Mouse (Mus musculus) embryonic fibroblast, embryonic 13.5 days (primary cell): ENCODE measurements at regions not wholly inside any gene's neighbourhood (a gene's known extent, or its start where the extent isn't known, plus 50 kb on each side); places are given as distances from the start of the nearest gene placed in this dataset.

Experiments used
- H3K27ac ChIP-seq: 2 replicates; pipeline ENCODE4 v1.5.1; 2012; ENCODE audit warnings: low read length, control low read depth, inconsistent platforms; ENCODE audit not compliant: insufficient read depth
- H3K4me1 ChIP-seq: 2 replicates; pipeline ENCODE4 v1.6.1; 2011; ENCODE audit warnings: low read length; ENCODE audit not compliant: control insufficient read depth, insufficient read depth
- H3K4me3 ChIP-seq: 2 replicates; pipeline ENCODE4 v1.5.1; 2011; ENCODE audit warnings: mild to moderate bottlenecking, control low read depth, low read length; ENCODE audit not compliant: insufficient read depth
- CTCF ChIP-seq: IDR thresholded peaks from 2 replicates; pipeline ENCODE4 v1.5.1; 2011; ENCODE audit warnings: mild to moderate bottlenecking, control low read depth, low read length, moderate library complexity, borderline replicate concordance; ENCODE audit not compliant: insufficient read depth
- POLR2A ChIP-seq: IDR thresholded peaks from 2 replicates; pipeline ENCODE4 v1.6.1; 2011; ENCODE audit warnings: low read depth, mild to moderate bottlenecking, control low read depth, low read length, moderate library complexity

GRCm38 (mm10) chr4:152650198-152650597, 172.5 kb upstream of the Kcnab2 start:
- H3K27ac ChIP-seq = no peak overlapping the region
- H3K4me1 ChIP-seq = no peaks in the 10 kb centered on the region
- TF ChIP-seq CTCF (no peak), POLR2A (no peak)
- no peak overlapping the region for H3K4me3 ChIP-seq

GRCm38 (mm10) chr4:152647620-152648019, 169.9 kb upstream of the Kcnab2 start:
- no peak overlapping the region for H3K27ac ChIP-seq
- TF ChIP-seq POLR2A = no peak
- no peak for TF ChIP-seq CTCF
- no peaks in the 10 kb centered on the region for H3K4me1 ChIP-seq
- no peak overlapping the region for H3K4me3 ChIP-seq

DNA sequence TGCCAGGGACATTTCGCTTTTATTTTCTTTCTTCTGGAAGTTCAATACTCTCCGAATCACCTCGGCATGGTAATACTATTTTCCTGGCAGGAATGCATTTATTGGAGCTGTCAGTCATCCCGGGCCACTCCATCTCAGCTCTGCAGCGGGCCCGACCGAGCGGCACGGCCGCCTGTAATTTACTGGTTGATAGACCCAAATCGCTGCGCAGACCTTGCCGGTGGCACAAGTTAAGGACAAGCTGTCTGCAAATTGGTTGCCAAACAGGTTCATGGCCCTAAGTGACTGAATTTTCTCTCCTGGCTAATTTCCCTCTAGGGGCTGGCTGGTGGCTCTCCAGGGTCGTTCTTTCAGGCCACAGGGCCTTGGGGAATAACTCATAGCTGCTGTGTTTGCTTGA, 169.4 kb upstream of the Kcnab2 start:
- Histone ChIP-seq H3K27ac (no peak overlapping the region), H3K4me1 (no peaks in the 10 kb centered on the region), H3K4me3 (no peak overlapping the region)
- TF ChIP-seq POLR2A (no peak), CTCF (no peak)

DNA sequence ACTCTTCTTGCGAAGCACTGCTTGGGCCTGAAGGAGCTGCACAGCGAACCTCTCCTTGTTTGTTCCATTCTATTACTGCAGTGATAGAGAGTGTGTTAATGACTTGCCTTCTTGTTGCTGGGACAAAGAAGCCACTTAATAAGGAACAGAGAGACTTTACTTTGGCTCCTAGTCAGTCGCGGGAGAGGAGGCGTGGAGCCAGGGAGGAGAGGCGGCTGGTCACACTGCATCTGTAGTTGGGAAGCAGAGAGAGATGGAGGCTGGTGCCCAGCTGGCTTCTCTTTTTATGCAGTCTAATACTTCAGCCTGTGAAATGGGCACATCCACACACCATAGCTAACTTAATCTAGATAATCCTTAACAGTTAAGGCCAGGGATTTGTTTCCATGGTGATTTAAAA, 159.4 kb upstream of the Kcnab2 start:
- no peaks in the 10 kb centered on the region for H3K4me1 ChIP-seq
- no peak overlapping the region for H3K27ac ChIP-seq
- no peak overlapping the region for H3K4me3 ChIP-seq
- TF ChIP-seq POLR2A = no peak

DNA sequence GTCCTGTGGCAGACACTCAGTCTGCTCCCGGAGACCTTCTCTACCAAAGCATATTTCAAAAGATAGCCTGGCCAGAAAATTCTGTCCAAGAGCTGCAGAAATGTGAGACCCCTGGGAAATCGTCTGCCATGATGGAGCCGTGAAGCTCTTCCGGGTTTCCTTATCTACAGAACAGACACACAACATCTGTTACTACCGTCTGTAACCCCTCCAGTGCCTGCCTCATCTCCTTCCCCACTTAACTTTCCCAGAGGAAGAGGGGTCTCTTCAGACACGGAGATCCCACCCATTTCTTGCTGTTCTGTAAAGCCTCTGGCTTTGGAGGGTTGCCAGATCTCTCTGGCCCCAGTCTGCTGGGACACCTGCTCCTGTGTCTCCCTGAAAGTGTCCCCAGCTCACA, 156.2 kb upstream of the Kcnab2 start:
- no peaks in the 10 kb centered on the region for H3K4me1 ChIP-seq
- TF ChIP-seq CTCF = no peak
- no peak for TF ChIP-seq POLR2A
- H3K27ac ChIP-seq = no peak overlapping the region
- no peak overlapping the region for H3K4me3 ChIP-seq

DNA sequence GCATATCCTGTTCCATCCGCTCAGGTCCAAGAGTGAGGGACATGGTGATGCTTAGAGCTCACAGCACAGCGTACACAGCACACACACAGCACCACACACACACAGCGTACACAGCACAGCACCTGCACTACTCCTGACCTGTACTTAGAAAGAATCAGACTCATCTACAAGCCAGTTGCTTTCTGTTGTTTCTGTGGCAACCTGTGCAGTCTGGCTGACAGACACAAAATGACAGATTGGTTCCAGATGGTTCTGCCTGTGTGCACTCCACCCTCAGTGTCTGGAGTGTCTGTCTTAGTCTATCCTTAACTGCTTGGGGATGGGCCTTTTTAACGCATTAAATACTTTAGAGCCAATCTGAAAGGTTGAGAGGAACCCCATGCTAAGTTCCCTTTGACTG, 150.4 kb upstream of the Kcnab2 start:
- no peak overlapping the region for H3K4me3 ChIP-seq
- no peak for TF ChIP-seq POLR2A
- TF ChIP-seq CTCF = no peak
- no peaks in the 10 kb centered on the region for H3K4me1 ChIP-seq
- H3K27ac ChIP-seq = no peak overlapping the region

DNA sequence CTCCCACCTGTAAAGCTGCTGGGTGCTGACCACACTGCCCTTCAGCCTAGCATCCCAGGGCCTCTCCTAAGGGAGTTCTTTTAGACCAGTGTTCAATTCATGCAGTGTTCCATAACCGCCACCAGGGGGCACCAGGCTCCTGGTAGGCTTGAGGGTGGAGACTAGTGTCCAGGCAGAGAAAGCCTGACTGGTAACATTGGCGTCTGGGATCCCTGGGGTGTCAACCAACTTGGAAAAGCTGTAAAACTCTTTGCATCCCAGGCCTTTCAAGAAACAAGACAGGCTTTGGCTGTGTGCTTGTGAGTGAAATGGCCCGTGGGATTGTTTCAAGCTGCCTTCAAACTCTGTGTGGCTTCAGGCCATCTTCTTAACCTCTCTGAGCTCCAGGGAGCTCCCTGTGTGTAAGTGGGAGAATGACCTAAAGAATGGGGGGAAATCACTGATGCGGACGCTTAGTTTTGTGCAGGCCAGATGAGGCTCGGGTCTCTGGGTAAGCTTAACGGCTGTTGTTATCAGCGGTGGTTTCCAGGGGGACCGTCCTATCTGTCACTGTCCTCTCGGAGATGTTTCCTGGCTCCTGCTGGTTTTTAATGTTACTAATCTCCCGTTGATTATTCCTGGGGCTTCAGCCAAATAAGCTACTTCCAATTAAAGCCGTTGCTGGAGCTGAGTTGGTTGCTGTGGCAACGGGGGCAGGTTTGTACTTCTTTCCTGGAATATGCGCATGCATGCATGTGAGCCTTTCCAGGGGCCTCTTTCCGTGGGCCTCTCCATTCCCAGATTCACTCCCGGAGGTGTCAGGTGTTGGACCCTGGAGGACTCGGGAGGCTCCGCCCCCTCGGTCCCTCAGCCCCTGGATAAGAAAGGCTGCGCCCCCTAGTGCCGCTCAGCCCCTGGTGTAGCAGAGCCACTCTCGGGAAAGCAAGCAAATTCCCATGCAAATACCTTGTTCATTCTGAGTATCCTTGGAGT, 147.6 kb upstream of the Kcnab2 start:
- Histone ChIP-seq H3K4me3 (no peak overlapping the region), H3K4me1 (no peaks in the 10 kb centered on the region)
- TF ChIP-seq CTCF = peak; percentile 76
- TF ChIP-seq POLR2A = no peak

DNA sequence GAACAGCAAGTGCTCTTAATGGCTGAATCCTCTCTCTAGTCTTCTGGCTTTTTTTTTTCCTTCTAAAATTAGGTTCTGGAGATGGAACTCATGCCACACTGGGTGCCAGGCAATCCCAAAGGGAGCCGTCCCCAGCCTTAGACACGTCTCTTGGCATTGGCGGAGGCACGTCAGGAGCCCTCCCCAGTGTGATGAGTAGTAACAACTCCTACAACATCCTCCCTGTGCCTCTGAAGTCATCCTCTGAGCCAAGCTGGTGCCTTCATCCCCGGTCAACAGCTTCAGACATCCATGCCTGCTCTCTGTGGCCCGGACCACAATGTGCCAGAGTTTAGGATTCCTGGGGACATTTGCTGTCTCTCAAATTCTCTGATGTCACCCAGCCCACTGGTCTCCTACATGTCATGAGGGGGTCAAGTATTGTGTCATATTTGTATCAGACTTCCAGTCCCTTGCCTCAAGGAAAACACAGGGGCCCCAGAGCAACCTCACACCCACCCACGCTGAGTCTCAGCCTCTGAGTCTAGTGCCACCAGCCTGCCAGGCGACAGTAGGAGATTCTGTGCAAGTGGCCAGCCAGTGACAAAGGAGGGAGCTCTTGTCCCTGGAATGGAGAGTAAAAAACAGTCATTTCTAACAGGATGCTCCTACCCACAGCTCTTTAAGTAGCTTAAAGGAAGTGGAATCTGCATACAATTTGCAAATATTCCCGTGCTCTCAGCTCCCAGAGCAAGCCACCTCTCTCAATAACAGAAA, 144.5 kb upstream of the Kcnab2 start:
- TF ChIP-seq CTCF (no peak), POLR2A (no peak)
- no peaks in the 10 kb centered on the region for H3K4me1 ChIP-seq
- H3K4me3 ChIP-seq = no peak overlapping the region
- H3K27ac ChIP-seq = no peak overlapping the region

More for the DNA sequence above, 147.6 kb upstream of the Kcnab2 start:
- H3K27ac ChIP-seq = no peak overlapping the region

GRCm38 (mm10) chr4:152617636-152618035, 140.0 kb upstream of the Kcnab2 start:
- no peaks in the 10 kb centered on the region for H3K4me1 ChIP-seq
- no peak overlapping the region for H3K27ac ChIP-seq
- H3K4me3 ChIP-seq = no peak overlapping the region
- no peak for TF ChIP-seq CTCF
- no peak for TF ChIP-seq POLR2A

GRCm38 (mm10) chr4:152615155-152615554, 137.5 kb upstream of the Kcnab2 start:
- Histone ChIP-seq H3K27ac (no peak overlapping the region), H3K4me1 (no peaks in the 10 kb centered on the region), H3K4me3 (no peak overlapping the region)
- TF ChIP-seq CTCF = no peak
- TF ChIP-seq POLR2A = no peak
